Mouse (Mus musculus) small intestine, adult 2 months (tissue): ENCODE data around the gene Plscr2.

Experiments
- CTCF ChIP-seq: fragments of 200-500 bp; IDR thresholded peaks from 2 replicates; pipeline ENCODE4 v1.5.1; 2012; ENCODE audit warnings: low read depth, mild to moderate bottlenecking, control low read depth, inconsistent platforms, low read length, moderate library complexity, mixed read lengths; ENCODE audit not compliant: insufficient replicate concordance, insufficient read length; ENCODE audit errors: extremely low read depth
- POLR2A ChIP-seq: fragments of 200-500 bp; IDR thresholded peaks from 2 replicates; pipeline ENCODE4 v1.6.1; 2012; ENCODE audit warnings: low read depth, mild to moderate bottlenecking, control low read depth, inconsistent platforms, low read length, moderate library complexity

DNA sequence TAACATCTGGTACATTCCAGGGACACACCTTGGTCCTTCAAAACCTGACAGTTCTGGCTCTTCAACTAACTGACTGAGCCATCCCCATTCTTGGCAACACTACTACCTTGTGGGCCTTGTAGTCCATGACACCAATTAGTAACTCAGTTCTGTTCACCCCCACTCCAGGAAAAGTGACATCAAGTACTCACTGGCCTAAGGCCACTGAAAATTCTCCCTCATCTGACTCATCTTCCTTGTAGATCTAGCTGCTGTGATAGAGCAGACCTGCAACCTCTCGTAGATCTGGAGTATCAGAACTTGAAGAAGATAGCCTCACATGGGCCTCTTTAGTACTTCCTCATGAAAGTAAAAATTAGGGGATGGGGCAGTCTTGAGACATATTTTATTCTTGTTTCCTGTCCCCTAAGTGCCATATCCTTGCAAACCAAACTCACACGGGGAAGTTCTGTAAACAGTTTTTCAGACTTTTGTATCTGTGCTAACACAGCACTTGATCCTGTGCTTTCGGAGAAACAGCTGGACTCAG lies 49.2 kb upstream of the Plscr2 start:
- TF ChIP-seq CTCF (no peak), POLR2A (no peak)
